Mouse (Mus musculus): ENCODE data around the gene Sprr2j-ps.

Sprr2j-ps gene

GRCm38 (mm10) chr3:92417782-92418181, at the start of gene Sprr2j-ps:
Sprr2j-ps (plus strand) TSS chr3:92418082.
- no peak for DNase-seq (ENCODE audit: low spot score)

- DNase-seq (ENCODE audit: low spot score), result no peak
Measured at GRCm38 (mm10) chr3:92373613-92374012, 44.3 kb upstream of the Sprr2j-ps start.

DNA sequence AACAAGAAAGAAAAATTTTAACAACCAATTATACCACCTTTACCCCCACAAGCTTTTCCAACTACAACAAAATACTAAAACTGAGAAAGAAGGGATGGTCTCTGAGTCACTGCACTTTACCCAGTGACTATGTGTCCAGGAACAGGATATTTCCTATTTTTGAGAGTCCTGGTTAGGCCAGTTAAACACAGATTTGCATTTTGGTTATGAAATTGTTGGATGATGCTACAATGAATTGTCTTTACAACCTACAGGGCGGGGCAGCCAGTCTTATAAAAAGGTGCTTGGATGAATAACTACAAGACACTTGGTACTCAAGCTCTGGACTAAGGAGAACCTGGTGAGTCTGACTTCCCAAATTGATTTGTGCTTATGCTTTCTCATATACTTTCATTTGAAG, 32.5 kb upstream of the Sprr2j-ps start, which contains the start of gene Sprr2h:
Gene Sprr2h (plus strand): TSS at position 301 of the 400 bp plus-strand sequence.
- DNase-seq (ENCODE audit: low spot score), result no peak

GRCm38 (mm10) chr3:92394301-92394700, 23.6 kb upstream of the Sprr2j-ps start:
- DNase-seq (ENCODE audit: low spot score), result no peak

DNA sequence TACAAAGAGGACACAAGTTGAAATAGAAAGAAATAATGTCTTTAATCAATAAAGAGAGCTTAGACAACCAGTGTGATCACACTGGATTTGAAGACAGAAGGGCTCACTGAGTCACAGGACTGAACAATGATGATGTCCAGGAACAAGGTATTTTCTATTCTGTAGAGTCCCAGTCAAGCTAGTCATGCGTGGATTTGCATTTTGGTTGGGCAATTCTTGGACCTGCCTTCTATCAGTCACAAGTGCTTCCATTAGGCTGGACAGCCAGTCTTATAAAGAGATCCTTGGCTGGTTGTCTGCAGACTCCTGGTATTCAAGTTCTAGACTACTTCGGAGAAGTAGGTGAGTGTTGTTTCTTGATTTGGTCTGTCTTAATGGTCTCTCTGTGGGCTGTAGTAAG, 10.2 kb upstream of the Sprr2j-ps start, which contains the start of gene Sprr2i:
Gene Sprr2i (plus strand): TSS at position 301 of the 400 bp plus-strand sequence.
- DNase-seq (ENCODE audit: low spot score), result no peak

DNA sequence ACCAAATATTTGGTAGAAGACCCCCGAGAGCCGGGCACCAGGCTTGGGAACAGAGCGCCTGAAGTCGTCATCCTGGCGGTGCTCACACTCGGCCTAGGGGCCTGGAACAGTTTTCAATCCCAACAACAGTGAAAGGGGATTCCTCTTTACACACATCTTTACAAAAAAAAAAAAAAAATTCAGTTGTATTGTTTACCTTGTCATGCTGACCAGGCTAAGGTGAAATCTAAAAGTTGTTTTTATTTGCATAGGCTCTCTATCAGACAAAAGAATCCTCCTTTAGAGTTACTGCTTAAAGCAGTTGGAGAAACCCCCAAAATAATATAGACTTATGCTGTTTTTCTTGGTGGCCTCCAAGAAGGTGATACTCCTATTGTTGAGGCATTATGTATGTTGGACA, 11.4 kb downstream of the Sprr2j-ps start, which contains the start of gene Gm9774:
Gene Gm9774 (minus strand): TSS at position 101 of the 400 bp plus-strand sequence.
- DNase-seq (ENCODE audit: low spot score), result no peak

GRCm38 (mm10) chr3:92432282-92432681, 14.4 kb downstream of the Sprr2j-ps start, which contains the start of gene Sprr2k:
Sprr2k (plus strand) TSS chr3:92432582.
- no peak for DNase-seq (ENCODE audit: low spot score)

GRCm38 (mm10) chr3:92438689-92439088, 20.8 kb downstream of the Sprr2j-ps start, which contains the start of gene Sprr1b:
Sprr1b (minus strand) TSS chr3:92438789.
- no peak for DNase-seq (ENCODE audit: low spot score)

DNA sequence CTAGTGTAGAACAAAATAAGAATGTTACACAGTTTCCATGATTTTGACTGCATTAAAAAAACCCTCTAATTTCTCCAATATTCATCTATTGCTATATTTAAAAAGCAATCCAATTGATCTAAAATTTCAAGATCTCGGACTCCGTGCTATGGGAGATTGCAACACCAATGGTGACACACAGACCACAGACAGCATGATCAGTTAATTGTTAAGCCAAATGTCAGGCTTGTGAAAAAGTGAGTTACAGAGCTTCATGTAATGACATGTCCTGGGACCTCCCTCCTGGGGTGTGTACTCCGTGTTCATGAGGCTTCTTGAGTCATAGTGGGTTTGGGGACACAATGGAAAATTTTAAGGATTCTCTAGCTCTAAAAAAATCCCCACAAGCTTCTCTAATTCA, 22.3 kb downstream of the Sprr2j-ps start:
- DNase-seq (ENCODE audit: low spot score), result no peak

DNA sequence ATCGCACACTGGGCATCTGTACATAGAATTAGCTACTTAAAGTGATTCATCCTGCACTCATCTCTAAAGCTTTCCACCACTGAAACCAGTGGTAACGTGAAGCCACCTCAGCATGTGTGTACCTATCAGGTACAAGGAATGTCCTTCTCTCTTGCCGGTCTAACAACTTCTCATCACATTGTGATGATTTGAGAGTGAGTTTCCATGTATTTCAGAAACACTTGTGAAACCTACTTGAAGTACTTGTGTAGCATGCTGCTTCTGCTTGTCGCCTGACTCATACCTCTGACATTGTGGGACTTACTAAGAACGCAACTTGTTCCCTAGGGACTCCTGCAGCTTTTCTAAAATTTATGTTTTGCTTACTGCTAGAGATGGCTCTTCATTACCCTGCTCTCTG, 37.3 kb downstream of the Sprr2j-ps start:
- DNase-seq (ENCODE audit: low spot score), result no peak

GRCm38 (mm10) chr3:92458620-92459019, 40.7 kb downstream of the Sprr2j-ps start, which contains the start of gene Sprr3:
Sprr3 (minus strand) TSS chr3:92458720.
- DNase-seq (ENCODE audit: low spot score), result no peak

- DNase-seq (ENCODE audit: low spot score), result no peak
Measured at GRCm38 (mm10) chr3:92466576-92466975, 48.7 kb downstream of the Sprr2j-ps start.

GRCm38 (mm10) chr3:92467424-92467823, 49.5 kb downstream of the Sprr2j-ps start:
- no peak for DNase-seq (ENCODE audit: low spot score)
